Mouse (Mus musculus): ENCODE measurements around the gene Krtap19-3. TPM values are rescaled to one million over a fixed set of nuclear protein-coding genes. Genes with fewer than 3 reads are reported as not detected.

Gene Krtap19-3
- total and polyA plus RNA-seq, 2 experiments from 2014 or later = not detected

- H3K27ac ChIP-seq (ENCODE audit: low read depth, low read length) = no peak overlapping the region
- no peak for ATAC-seq (ENCODE audit: low FRiP score)
- no peak overlapping the region for H3K9ac ChIP-seq (replicated peaks; ENCODE audit: low read length, poor library complexity, severe bottlenecking)
- no peaks in the 10 kb centered on the region for H3K9me3 ChIP-seq (ENCODE audit: low read length)
- DNase-seq (ENCODE audit: low spot score) = no peak
- no peaks in the 10 kb centered on the region for H3K27me3 ChIP-seq (ENCODE audit: insufficient read depth, low read length)
- no peak overlapping the region for H3K4me2 ChIP-seq (ENCODE audit: low read depth, low read length, poor library complexity, severe bottlenecking)
- no peaks in the 10 kb centered on the region for H3K4me1 ChIP-seq (ENCODE audit: insufficient read depth, low read length)
- no peak for TF ChIP-seq CTCF (IDR thresholded peaks at IDR 0.05)
- 92% methylated on average over 4 of the region's 4 CpGs for WGBS
- no peaks in the 10 kb centered on the region for H3K36me3 ChIP-seq (ENCODE audit: insufficient read depth, low read length)
- H3K4me3 ChIP-seq (ENCODE audit: low read depth, low read length) = no peak overlapping the region
Observed at GRCm38 (mm10) chr16:88864887-88865407, 12.9 kb downstream of the Krtap19-3 start.

- DNase-seq (ENCODE audit: low spot score) (peak; percentile 9), ATAC-seq (ENCODE audit: low FRiP score) (no peak)
- no peak overlapping the region for H3K27ac ChIP-seq (ENCODE audit: low read depth, low read length)
- no peaks in the 10 kb centered on the region for H3K36me3 ChIP-seq (ENCODE audit: insufficient read depth, low read length)
- no peak overlapping the region for H3K4me2 ChIP-seq (ENCODE audit: low read depth, low read length, poor library complexity, severe bottlenecking)
- no peaks in the 10 kb centered on the region for H3K27me3 ChIP-seq (ENCODE audit: insufficient read depth, low read length)
- H3K9ac ChIP-seq (replicated peaks; ENCODE audit: low read length, poor library complexity, severe bottlenecking) = no peak overlapping the region
- TF ChIP-seq CTCF (IDR thresholded peaks at IDR 0.05) = peak; percentile 68
- H3K9me3 ChIP-seq (ENCODE audit: low read length) = no peaks in the 10 kb centered on the region
- no peak overlapping the region for H3K4me3 ChIP-seq (ENCODE audit: low read depth, low read length)
- 14% methylated on average over 5 of the region's 5 CpGs for WGBS
- H3K4me1 ChIP-seq (ENCODE audit: insufficient read depth, low read length) = no peaks in the 10 kb centered on the region
Observed at GRCm38 (mm10) chr16:88851450-88851849, 26.4 kb downstream of the Krtap19-3 start.

- WGBS = 84% methylated on average over 4 of the region's 4 CpGs
Observed at GRCm38 (mm10) chr16:88848558-88848957, 29.3 kb downstream of the Krtap19-3 start.

GRCm38 (mm10) chr16:88847363-88847762 is 30.5 kb downstream of the Krtap19-3 start:
- Histone ChIP-seq H3K4me2 (ENCODE audit: low read depth, low read length, poor library complexity, severe bottlenecking) (no peak overlapping the region), H3K9ac (replicated peaks; ENCODE audit: low read length, poor library complexity, severe bottlenecking) (no peak overlapping the region), H3K4me1 (ENCODE audit: insufficient read depth, low read length) (no peaks in the 10 kb centered on the region), H3K27me3 (ENCODE audit: insufficient read depth, low read length) (no peaks in the 10 kb centered on the region), H3K4me3 (ENCODE audit: low read depth, low read length) (no peak overlapping the region), H3K36me3 (ENCODE audit: insufficient read depth, low read length) (no peaks in the 10 kb centered on the region), H3K27ac (ENCODE audit: low read depth, low read length) (no peak overlapping the region), H3K9me3 (ENCODE audit: low read length) (no peaks in the 10 kb centered on the region)
- WGBS = 97% methylated on average over 1 of the region's 1 CpGs
- no peak for TF ChIP-seq CTCF (IDR thresholded peaks at IDR 0.05)
- ATAC-seq (ENCODE audit: low FRiP score) (no peak), DNase-seq (ENCODE audit: low spot score) (no peak)

More at GRCm38 (mm10) chr16:88848558-88848957, 29.3 kb downstream of the Krtap19-3 start:
- no peak for DNase-seq (ENCODE audit: low spot score)
- no peaks in the 10 kb centered on the region for H3K27me3 ChIP-seq (ENCODE audit: insufficient read depth, low read length)
- no peak overlapping the region for H3K4me3 ChIP-seq (ENCODE audit: low read depth, low read length)
- H3K9me3 ChIP-seq (ENCODE audit: low read length) = no peaks in the 10 kb centered on the region
- no peak for TF ChIP-seq CTCF (IDR thresholded peaks at IDR 0.05)
- H3K4me1 ChIP-seq (ENCODE audit: insufficient read depth, low read length) = no peaks in the 10 kb centered on the region
- H3K27ac ChIP-seq (ENCODE audit: low read depth, low read length) = no peak overlapping the region
- H3K4me2 ChIP-seq (ENCODE audit: low read depth, low read length, poor library complexity, severe bottlenecking) = no peak overlapping the region
- no peaks in the 10 kb centered on the region for H3K36me3 ChIP-seq (ENCODE audit: insufficient read depth, low read length)
- H3K9ac ChIP-seq (replicated peaks; ENCODE audit: low read length, poor library complexity, severe bottlenecking) = no peak overlapping the region
- ATAC-seq (ENCODE audit: low FRiP score) = no peak

Other genes starting within 250 kb of the Krtap19-3 start
- gene Krtap26-1, start 230.2 kb downstream of the Krtap19-3 start, total RNA-seq (2014; rRNA removed) = not detected in 2 replicates
- gene Krtap26-1, start 230.2 kb downstream of the Krtap19-3 start, polyA plus RNA-seq (2015; fragmentation: Nextera tagmentation; extraction: Ambion mirVana) = not detected in 2 replicates
- gene Krtap27-1, start 206.4 kb downstream of the Krtap19-3 start, total RNA-seq (2014; rRNA removed) = not detected in 2 replicates
- not detected in 2 replicates for gene Krtap27-1, start 206.4 kb downstream of the Krtap19-3 start, polyA plus RNA-seq (2015; fragmentation: Nextera tagmentation; extraction: Ambion mirVana)
- gene 2310061N02Rik, start 170.1 kb downstream of the Krtap19-3 start, total RNA-seq (2014; rRNA removed) = not detected in 2 replicates
- not detected in 2 replicates for gene 2310061N02Rik, start 170.1 kb downstream of the Krtap19-3 start, polyA plus RNA-seq (2015; fragmentation: Nextera tagmentation; extraction: Ambion mirVana)
- gene Krtap13-1, start 149.2 kb downstream of the Krtap19-3 start, total RNA-seq (2014; rRNA removed) = not detected in 2 replicates
- gene Krtap13-1, start 149.2 kb downstream of the Krtap19-3 start, polyA plus RNA-seq (2015; fragmentation: Nextera tagmentation; extraction: Ambion mirVana) = not detected in 2 replicates
- not detected in 2 replicates for gene Krtap13, start 126.4 kb downstream of the Krtap19-3 start, total RNA-seq (2014; rRNA removed)
- not detected in 2 replicates for gene Krtap13, start 126.4 kb downstream of the Krtap19-3 start, polyA plus RNA-seq (2015; fragmentation: Nextera tagmentation; extraction: Ambion mirVana)
- gene 2310034C09Rik, start 119.2 kb downstream of the Krtap19-3 start, total RNA-seq (2014; rRNA removed) = not detected in 2 replicates
- gene 2310034C09Rik, start 119.2 kb downstream of the Krtap19-3 start, polyA plus RNA-seq (2015; fragmentation: Nextera tagmentation; extraction: Ambion mirVana) = not detected in 2 replicates
- gene 2310057N15Rik, start 103.8 kb downstream of the Krtap19-3 start, total RNA-seq (2014; rRNA removed) = not detected in 2 replicates
- gene 2310057N15Rik, start 103.8 kb downstream of the Krtap19-3 start, polyA plus RNA-seq (2015; fragmentation: Nextera tagmentation; extraction: Ambion mirVana) = not detected in 2 replicates
- not detected in 2 replicates for gene Gm5965, start 100.1 kb downstream of the Krtap19-3 start, total RNA-seq (2014; rRNA removed)
- gene Gm5965, start 100.1 kb downstream of the Krtap19-3 start, polyA plus RNA-seq (2015; fragmentation: Nextera tagmentation; extraction: Ambion mirVana) = not detected in 2 replicates
- gene Gm20741, start 65.8 kb downstream of the Krtap19-3 start, total RNA-seq (2014; rRNA removed) = not detected in 2 replicates
- gene Gm20741, start 65.8 kb downstream of the Krtap19-3 start, polyA plus RNA-seq (2015; fragmentation: Nextera tagmentation; extraction: Ambion mirVana) = not detected in 2 replicates
- gene Krtap15, start 57.8 kb downstream of the Krtap19-3 start, total RNA-seq (2014; rRNA removed) = not detected in 2 replicates
- gene Krtap15, start 57.8 kb downstream of the Krtap19-3 start, polyA plus RNA-seq (2015; fragmentation: Nextera tagmentation; extraction: Ambion mirVana) = not detected in 2 replicates
- not detected in 2 replicates for gene Krtap14, start 51.9 kb downstream of the Krtap19-3 start, total RNA-seq (2014; rRNA removed)
- gene Krtap14, start 51.9 kb downstream of the Krtap19-3 start, polyA plus RNA-seq (2015; fragmentation: Nextera tagmentation; extraction: Ambion mirVana) = not detected in 2 replicates
- not detected in 2 replicates for gene Krtap19-1, start 8.6 kb downstream of the Krtap19-3 start, total RNA-seq (2014; rRNA removed)
- gene Krtap19-1, start 8.6 kb downstream of the Krtap19-3 start, polyA plus RNA-seq (2015; fragmentation: Nextera tagmentation; extraction: Ambion mirVana) = not detected in 2 replicates
- gene Krtap19-2, start 3.8 kb downstream of the Krtap19-3 start, total RNA-seq (2014; rRNA removed) = not detected in 2 replicates
- not detected in 2 replicates for gene Krtap19-2, start 3.8 kb downstream of the Krtap19-3 start, polyA plus RNA-seq (2015; fragmentation: Nextera tagmentation; extraction: Ambion mirVana)
- not detected in 2 replicates for gene Krtap19-4, start 7.1 kb upstream of the Krtap19-3 start, total RNA-seq (2014; rRNA removed)
- not detected in 2 replicates for gene Krtap19-4, start 7.1 kb upstream of the Krtap19-3 start, polyA plus RNA-seq (2015; fragmentation: Nextera tagmentation; extraction: Ambion mirVana)
- gene Krtap19-5, start 18.4 kb upstream of the Krtap19-3 start, total RNA-seq (2014; rRNA removed) = not detected in 2 replicates
- not detected in 2 replicates for gene Krtap19-5, start 18.4 kb upstream of the Krtap19-3 start, polyA plus RNA-seq (2015; fragmentation: Nextera tagmentation; extraction: Ambion mirVana)
- gene Krtap19-9b, start 54.2 kb upstream of the Krtap19-3 start, total RNA-seq (2014; rRNA removed) = not detected in 2 replicates
- not detected in 2 replicates for gene Krtap19-9b, start 54.2 kb upstream of the Krtap19-3 start, polyA plus RNA-seq (2015; fragmentation: Nextera tagmentation; extraction: Ambion mirVana)
- not detected in 2 replicates for gene Krtap16-3, start 84.8 kb upstream of the Krtap19-3 start, total RNA-seq (2014; rRNA removed)
- not detected in 2 replicates for gene Krtap16-3, start 84.8 kb upstream of the Krtap19-3 start, polyA plus RNA-seq (2015; fragmentation: Nextera tagmentation; extraction: Ambion mirVana)
- not detected in 2 replicates for gene Krtap22-2, start 132.7 kb upstream of the Krtap19-3 start, total RNA-seq (2014; rRNA removed)
- gene Krtap22-2, start 132.7 kb upstream of the Krtap19-3 start, polyA plus RNA-seq (2015; fragmentation: Nextera tagmentation; extraction: Ambion mirVana) = not detected in 2 replicates
- not detected in 2 replicates for gene Gm10229, start 137.2 kb upstream of the Krtap19-3 start, total RNA-seq (2014; rRNA removed)
- not detected in 2 replicates for gene Gm10229, start 137.2 kb upstream of the Krtap19-3 start, polyA plus RNA-seq (2015; fragmentation: Nextera tagmentation; extraction: Ambion mirVana)
- gene Krtap6-1, start 153.7 kb upstream of the Krtap19-3 start, total RNA-seq (2014; rRNA removed) = not detected in 2 replicates
- not detected in 2 replicates for gene Krtap6-1, start 153.7 kb upstream of the Krtap19-3 start, polyA plus RNA-seq (2015; fragmentation: Nextera tagmentation; extraction: Ambion mirVana)
- gene Gm10228, start 163.4 kb upstream of the Krtap19-3 start, total RNA-seq (2014; rRNA removed) = not detected in 2 replicates
- not detected in 2 replicates for gene Gm10228, start 163.4 kb upstream of the Krtap19-3 start, polyA plus RNA-seq (2015; fragmentation: Nextera tagmentation; extraction: Ambion mirVana)
- not detected in 2 replicates for gene Krtap6-5, start 169.8 kb upstream of the Krtap19-3 start, total RNA-seq (2014; rRNA removed)
- not detected in 2 replicates for gene Krtap6-5, start 169.8 kb upstream of the Krtap19-3 start, polyA plus RNA-seq (2015; fragmentation: Nextera tagmentation; extraction: Ambion mirVana)
- not detected in 2 replicates for gene 1110025L11Rik, start 186.0 kb upstream of the Krtap19-3 start, total RNA-seq (2014; rRNA removed)
- not detected in 2 replicates for gene 1110025L11Rik, start 186.0 kb upstream of the Krtap19-3 start, polyA plus RNA-seq (2015; fragmentation: Nextera tagmentation; extraction: Ambion mirVana)
- gene Krtap6-3, start 206.0 kb upstream of the Krtap19-3 start, total RNA-seq (2014; rRNA removed) = not detected in 2 replicates
- gene Krtap6-3, start 206.0 kb upstream of the Krtap19-3 start, polyA plus RNA-seq (2015; fragmentation: Nextera tagmentation; extraction: Ambion mirVana) = not detected in 2 replicates

All from midbrain, postnatal 0 days (tissue).